Mouse (Mus musculus) forebrain, embryonic 14.5 days (tissue): ENCODE results near the gene Qpct. TPM values are rescaled to one million over a fixed set of nuclear protein-coding genes. Genes with fewer than 3 reads are reported as not detected.
A peak's percentile ranks its signal among the peaks of the same experiment; 100 is the strongest.

Source experiments
- ATAC-seq: fragments of 200-750 bp; cut with Nextera tagmentation; 2 replicates; pipeline ENCODE4 v1.8.0; 2017; ENCODE audit warnings: mild to moderate bottlenecking, moderate library complexity
- DNase-seq: peaks from one replicate; pipeline ENCODE4 v3.0.0-alpha.2; 2015; ENCODE audit warnings: low spot score
- H3K27ac ChIP-seq: fragments of 300-500 bp; sonication (generic); 2 replicates; pipeline ENCODE4 v1.5.1; 2014; ENCODE audit warnings: low read depth, mild to moderate bottlenecking, control low read depth, low read length, moderate library complexity
- H3K27me3 ChIP-seq: fragments of 300-500 bp; sonication (generic); replicated peaks from 2 replicates; pipeline ENCODE4 v1.6.1; 2014; ENCODE audit warnings: low read length, control low read depth, mixed read lengths; ENCODE audit not compliant: control insufficient read depth, insufficient read depth
- H3K36me3 ChIP-seq: fragments of 300-500 bp; sonication (generic); 2 replicates; pipeline ENCODE4 v1.6.1; 2014; ENCODE audit warnings: low read length, control low read depth; ENCODE audit not compliant: control insufficient read depth, insufficient read depth
- H3K4me1 ChIP-seq: fragments of 300-500 bp; sonication (generic); 2 replicates; pipeline ENCODE4 v1.6.1; 2014; ENCODE audit warnings: antibody characterized with exemption, low read length, control low read depth; ENCODE audit not compliant: control insufficient read depth, insufficient read depth
- H3K4me2 ChIP-seq: fragments of 300-500 bp; sonication (generic); 2 replicates; pipeline ENCODE4 v1.6.1; 2014; ENCODE audit warnings: mild to moderate bottlenecking, control low read depth, low read length
- H3K4me3 ChIP-seq: fragments of 300-500 bp; sonication (generic); 2 replicates; pipeline ENCODE4 v1.5.1; 2014; ENCODE audit warnings: low read depth, low read length, control low read depth
- H3K9ac ChIP-seq: fragments of 300-500 bp; sonication (generic); 2 replicates; pipeline ENCODE4 v1.6.1; 2014; ENCODE audit warnings: mild to moderate bottlenecking, low read length, control low read depth, moderate library complexity
- H3K9me3 ChIP-seq: fragments of 300-500 bp; sonication (generic); replicated peaks from 2 replicates; pipeline ENCODE4 v1.6.1; 2016; ENCODE audit warnings: low read length, control low read depth, mixed read lengths; ENCODE audit not compliant: control insufficient read depth
- WGBS: fragments of 180-500 bp; shearing (Covaris S2); extraction: QIAGEN DNeasy Blood & Tissue Kit; methylation state at CpG from one replicate; pipeline ENCODE4 v1.1.7; 2014; 5-methylcytosine and 5-hydroxymethylcytosine counted together
- polyA plus RNA-seq: library from polyadenylated mRNA; unstranded; fragments of >200 nt; fragmentation: Nextera tagmentation; extraction: Ambion mirVana; gene quantifications from 2 replicates; pipeline ENCODE4 v1.2.1, GENCODE M21; 2014

The Qpct gene
- polyA plus RNA-seq = 13.4 and 13.9 TPM in 2 replicates

GRCm38 (mm10) chr17:79051606-79052005 is at the start of gene Qpct:
Gene Qpct, plus strand, starts transcription at chr17:79051906.
- no peaks in the 10 kb centered on the region for H3K9me3 ChIP-seq
- ATAC-seq (no peak), DNase-seq (no peak)
- 0 out of 2 replicates have a peak within 1 kb of the TSS, but pooled peaks have one; percentile 5 for H3K27ac ChIP-seq
- no peaks in the 10 kb centered on the region for H3K4me1 ChIP-seq
- peak within 1 kb of the TSS; percentile 62 for H3K9ac ChIP-seq
- WGBS = 80% methylated on average over 4 of the region's 4 CpGs
- no peaks in the 10 kb centered on the region for H3K27me3 ChIP-seq
- no peaks in the 10 kb centered on the region for H3K36me3 ChIP-seq
- peak within 1 kb of the TSS; percentile 86 for H3K4me2 ChIP-seq
- H3K4me3 ChIP-seq = peak within 1 kb of the TSS; percentile 55

- Histone ChIP-seq H3K4me2 (no peak overlapping the region), H3K9me3 (no peaks in the 10 kb centered on the region), H3K27ac (no peak overlapping the region), H3K9ac (no peak overlapping the region), H3K4me3 (no peak overlapping the region), H3K36me3 (peaks cover 16% of the 10 kb centered on the region), H3K4me1 (peaks cover 14% of the 10 kb centered on the region), H3K27me3 (no peaks in the 10 kb centered on the region)
- no peak for ATAC-seq
- WGBS = 93% methylated on average over 2 of the region's 2 CpGs
- no peak for DNase-seq
Observed at GRCm38 (mm10) chr17:79013625-79014024, 38.1 kb upstream of the Qpct start.

- no peak for ATAC-seq
- no peak overlapping the region for H3K27ac ChIP-seq
- no peak for DNase-seq
- peaks cover 23% of the 10 kb centered on the region for H3K4me1 ChIP-seq
- WGBS = 85% methylated on average over 2 of the region's 2 CpGs
- H3K9me3 ChIP-seq = no peaks in the 10 kb centered on the region
- no peak overlapping the region for H3K4me2 ChIP-seq
- H3K4me3 ChIP-seq = no peak overlapping the region
- H3K9ac ChIP-seq = no peak overlapping the region
- peaks cover 16% of the 10 kb centered on the region for H3K36me3 ChIP-seq
- H3K27me3 ChIP-seq = no peaks in the 10 kb centered on the region
Observed at GRCm38 (mm10) chr17:79014911-79015685, 36.6 kb upstream of the Qpct start.

GRCm38 (mm10) chr17:79015831-79016230 is 35.9 kb upstream of the Qpct start:
- Histone ChIP-seq H3K4me2 (no peak overlapping the region), H3K27me3 (no peaks in the 10 kb centered on the region), H3K9ac (no peak overlapping the region), H3K9me3 (no peaks in the 10 kb centered on the region), H3K36me3 (peaks cover 16% of the 10 kb centered on the region), H3K27ac (no peak overlapping the region), H3K4me1 (peaks cover 23% of the 10 kb centered on the region), H3K4me3 (no peak overlapping the region)
- ATAC-seq = no peak
- 92% methylated on average over 10 of the region's 10 CpGs for WGBS
- no peak for DNase-seq

GRCm38 (mm10) chr17:79018422-79018821 is 33.3 kb upstream of the Qpct start:
- Histone ChIP-seq H3K9ac (no peak overlapping the region; the same call in 1 of the 2 replicates), H3K36me3 (no peaks in the 10 kb centered on the region), H3K4me2 (peak overlapping the region; percentile 69), H3K27me3 (no peaks in the 10 kb centered on the region; the same call in 1 of the 2 replicates), H3K4me3 (peak overlapping the region; percentile 77; the same call in 1 of the 2 replicates), H3K27ac (no peak overlapping the region), H3K9me3 (no peaks in the 10 kb centered on the region), H3K4me1 (peaks cover 23% of the 10 kb centered on the region)
- ATAC-seq (no peak), DNase-seq (peak; percentile 42)
- WGBS = 41% methylated on average over 9 of the region's 9 CpGs

GRCm38 (mm10) chr17:79019726-79020207 is 31.9 kb upstream of the Qpct start:
- Histone ChIP-seq H3K27me3 (no peaks in the 10 kb centered on the region; the same call in 1 of the 2 replicates), H3K36me3 (no peaks in the 10 kb centered on the region), H3K9me3 (no peaks in the 10 kb centered on the region), H3K9ac (peak overlapping the region; percentile 78), H3K27ac (peak overlapping the region; percentile 82; the same call in 1 of the 2 replicates), H3K4me1 (peaks cover 23% of the 10 kb centered on the region), H3K4me3 (peak overlapping the region; percentile 77), H3K4me2 (peak overlapping the region; percentile 69)
- no peak for ATAC-seq
- DNase-seq = no peak
- 2% methylated on average over 18 of the region's 18 CpGs for WGBS

GRCm38 (mm10) chr17:79020208-79020983 is 31.3 kb upstream of the Qpct start, which contains the start of gene Prkd3:
Gene Prkd3, minus strand, starts transcription at chr17:79020816.
- ATAC-seq (peak; percentile 95), DNase-seq (peak; percentile 81)
- Histone ChIP-seq H3K4me1 (peaks cover 23% of the 10 kb centered on the region), H3K36me3 (no peaks in the 10 kb centered on the region), H3K9me3 (no peaks in the 10 kb centered on the region), H3K4me2 (peak within 1 kb of the TSS; percentile 69), H3K27ac (peak within 1 kb of the TSS; percentile 82), H3K9ac (peak within 1 kb of the TSS; percentile 78), H3K4me3 (peak within 1 kb of the TSS; percentile 77), H3K27me3 (no peaks in the 10 kb centered on the region; the same call in 1 of the 2 replicates)
- under 1% methylated on average over 69 of the region's 113 CpGs for WGBS

GRCm38 (mm10) chr17:79020984-79021335 is 30.7 kb upstream of the Qpct start:
- H3K27me3 ChIP-seq = no peaks in the 10 kb centered on the region; the same call in 1 of the 2 replicates
- peaks cover 23% of the 10 kb centered on the region for H3K4me1 ChIP-seq
- 2% methylated on average over 24 of the region's 24 CpGs for WGBS
- peak overlapping the region; percentile 69 for H3K4me2 ChIP-seq
- H3K9me3 ChIP-seq = no peaks in the 10 kb centered on the region
- ATAC-seq (no peak; the same call in 1 of the 2 replicates), DNase-seq (no peak)
- no peaks in the 10 kb centered on the region for H3K36me3 ChIP-seq
- H3K9ac ChIP-seq = peak overlapping the region; percentile 78
- peak overlapping the region; percentile 77 for H3K4me3 ChIP-seq
- H3K27ac ChIP-seq = no peak overlapping the region
